Mouse (Mus musculus): Measurements from ENCODE around the gene C1galt1. TPM values are rescaled to one million over a fixed set of nuclear protein-coding genes. Genes with fewer than 3 reads are reported as not detected.
A peak's percentile ranks its signal among the peaks of the same experiment; 100 is the strongest.

The C1galt1 gene
- total and polyA plus RNA-seq, 3 experiments, result 2.7 to 49.1 (median 25.4) TPM

DNA sequence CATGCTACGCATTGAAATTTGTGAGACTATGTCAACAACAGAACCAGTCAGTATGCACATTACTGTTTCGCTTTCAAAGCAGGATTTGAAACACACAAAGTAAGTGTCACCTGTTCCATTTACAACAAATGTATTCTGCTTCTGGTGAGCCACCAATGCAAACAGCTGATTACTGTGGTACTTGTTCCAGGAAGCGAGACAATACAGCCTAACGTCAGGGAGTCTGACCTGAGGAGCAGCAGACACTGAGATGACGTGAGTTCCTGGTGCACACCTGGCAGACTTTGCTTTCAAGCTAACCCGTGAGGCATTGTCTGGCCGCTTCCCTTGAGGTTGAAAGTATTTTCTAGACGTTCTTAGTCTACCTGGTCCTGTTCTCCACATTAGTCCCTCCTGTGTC lies 13.8 kb upstream of the C1galt1 start:
- Histone ChIP-seq H3K4me1 (ENCODE audit: insufficient read depth, low read depth, low read length) (peaks cover 4% of the 10 kb centered on the region), H3K9me3 (replicated peaks) (no peaks in the 10 kb centered on the region), H3K4me3 (ENCODE audit: low read depth, low read length) (no peak overlapping the region), H3K27me3 (ENCODE audit: insufficient read depth, low read length) (peaks cover 3% of the 10 kb centered on the region; the same call in 1 of the 2 replicates), H3K36me3 (replicated peaks) (no peaks in the 10 kb centered on the region)
- DNase-seq (ENCODE audit: low spot score) (no peak), ATAC-seq (ENCODE audit: extremely low read depth, insufficient number of reproducible peaks, low FRiP score, poor library complexity, severe bottlenecking) (no peak)
- no peak for TF ChIP-seq GATA2 (IDR thresholded peaks at IDR 0.05; ENCODE audit: borderline replicate concordance, low read depth, low read length)
- no peak for TF ChIP-seq GATA1 (IDR thresholded peaks at IDR 0.05; ENCODE audit: borderline replicate concordance, low read length)
- no peak for TF ChIP-seq CTCF (IDR thresholded peaks at IDR 0.05; ENCODE audit: low read depth, low read length)
- no peak for TF ChIP-seq POLR2AphosphoS5 (IDR thresholded peaks at IDR 0.05; ENCODE audit: insufficient replicate concordance, low read depth, low read length)
- TF ChIP-seq TAL1 (conservative IDR thresholded peaks at IDR 0.05; ENCODE audit: low read depth, low read length), result no peak

GRCm38 (mm10) chr6:7832564-7833175 lies 12.0 kb upstream of the C1galt1 start:
- Histone ChIP-seq H3K27me3 (ENCODE audit: insufficient read depth, low read length) (peaks cover 3% of the 10 kb centered on the region; the same call in 1 of the 2 replicates), H3K9me3 (replicated peaks) (no peaks in the 10 kb centered on the region), H3K4me1 (ENCODE audit: insufficient read depth, low read depth, low read length) (peaks cover 4% of the 10 kb centered on the region), H3K36me3 (replicated peaks) (no peaks in the 10 kb centered on the region), H3K4me3 (ENCODE audit: low read depth, low read length) (no peak overlapping the region)
- no peak for TF ChIP-seq CTCF (IDR thresholded peaks at IDR 0.05; ENCODE audit: low read depth, low read length)
- no peak for TF ChIP-seq POLR2AphosphoS5 (IDR thresholded peaks at IDR 0.05; ENCODE audit: insufficient replicate concordance, low read depth, low read length)
- TF ChIP-seq GATA1 (IDR thresholded peaks at IDR 0.05; ENCODE audit: borderline replicate concordance, low read length), result no peak
- TF ChIP-seq GATA2 (IDR thresholded peaks at IDR 0.05; ENCODE audit: borderline replicate concordance, low read depth, low read length), result no peak
- no peak for TF ChIP-seq TAL1 (conservative IDR thresholded peaks at IDR 0.05; ENCODE audit: low read depth, low read length)
- ATAC-seq (ENCODE audit: extremely low read depth, insufficient number of reproducible peaks, low FRiP score, poor library complexity, severe bottlenecking), result no peak
- DNase-seq (ENCODE audit: low spot score), result no peak

DNA sequence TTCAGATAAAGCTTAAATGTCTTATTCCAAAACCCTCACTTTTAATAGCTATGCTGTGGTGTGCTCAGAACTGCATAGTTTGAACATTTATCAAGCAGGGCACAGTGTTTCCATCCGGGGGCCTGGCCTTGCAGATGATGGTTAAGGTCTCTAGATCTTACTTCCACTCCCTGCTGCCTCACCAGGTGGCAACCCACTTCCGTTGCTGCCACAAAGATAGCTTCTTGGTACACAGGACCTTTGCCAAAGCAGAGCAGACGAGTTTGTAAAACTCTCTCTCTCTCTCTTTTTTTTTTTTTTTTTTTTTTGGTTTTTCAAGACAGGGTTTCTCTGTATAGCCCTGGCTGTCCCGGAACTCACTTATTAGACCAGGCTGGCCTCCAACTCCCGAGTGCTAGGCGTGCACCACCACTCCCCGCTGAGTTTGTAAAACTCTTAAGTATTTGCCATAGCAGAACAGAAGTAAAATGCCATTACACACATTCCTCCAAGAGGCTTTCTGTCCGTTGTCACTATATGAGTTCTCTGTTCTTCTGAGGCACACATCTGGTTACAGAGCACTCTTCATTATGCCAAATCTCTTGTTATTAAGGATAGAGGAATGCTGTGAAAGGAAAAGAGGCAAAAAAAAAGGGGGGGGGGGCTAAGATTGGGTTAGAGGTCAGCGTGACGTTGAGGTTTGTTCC lies 773 bp upstream of the C1galt1 start:
- peak overlapping the region; percentile 84; the same call in 1 of the 2 replicates for H3K4me3 ChIP-seq (ENCODE audit: low read depth, low read length)
- no peak for ATAC-seq (ENCODE audit: extremely low read depth, insufficient number of reproducible peaks, low FRiP score, poor library complexity, severe bottlenecking)
- H3K36me3 ChIP-seq (replicated peaks), result peaks cover 15% of the 10 kb centered on the region
- DNase-seq (ENCODE audit: low spot score), result no peak
- no peaks in the 10 kb centered on the region for H3K27me3 ChIP-seq (ENCODE audit: insufficient read depth, low read length)
- TF ChIP-seq POLR2AphosphoS5 (IDR thresholded peaks at IDR 0.05; ENCODE audit: insufficient replicate concordance, low read depth, low read length) (no peak), GATA1 (IDR thresholded peaks at IDR 0.05; ENCODE audit: borderline replicate concordance, low read length) (no peak), TAL1 (conservative IDR thresholded peaks at IDR 0.05; ENCODE audit: low read depth, low read length) (no peak), GATA2 (IDR thresholded peaks at IDR 0.05; ENCODE audit: borderline replicate concordance, low read depth, low read length) (no peak), CTCF (IDR thresholded peaks at IDR 0.05; ENCODE audit: low read depth, low read length) (no peak)
- no peaks in the 10 kb centered on the region for H3K9me3 ChIP-seq (replicated peaks)
- H3K4me1 ChIP-seq (ENCODE audit: insufficient read depth, low read depth, low read length), result peaks cover 25% of the 10 kb centered on the region

DNA sequence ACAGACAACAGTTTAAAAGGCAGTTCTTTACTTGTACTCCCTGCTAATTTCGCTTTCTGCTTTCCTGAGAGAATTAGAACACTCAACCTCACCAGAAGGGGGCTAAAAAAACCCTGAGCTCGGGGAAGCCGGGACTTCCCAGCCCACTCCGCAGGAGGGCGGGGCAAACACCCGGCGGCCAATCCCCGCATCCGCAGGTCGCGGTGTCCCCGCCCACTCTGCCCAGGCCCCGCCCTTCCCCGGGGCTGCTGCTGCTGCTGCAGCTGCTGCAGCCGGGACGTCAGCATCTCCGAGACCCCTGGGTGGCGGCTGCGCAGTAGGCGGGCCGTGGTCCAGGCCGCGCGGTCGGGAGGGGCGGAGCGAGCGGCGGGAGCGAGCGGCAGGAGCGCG lies 235 bp upstream of the C1galt1 start:
- H3K27me3 ChIP-seq (ENCODE audit: insufficient read depth, low read length), result no peaks in the 10 kb centered on the region
- peaks cover 15% of the 10 kb centered on the region for H3K36me3 ChIP-seq (replicated peaks)
- peak; percentile 83 for ATAC-seq (ENCODE audit: extremely low read depth, insufficient number of reproducible peaks, low FRiP score, poor library complexity, severe bottlenecking)
- no peaks in the 10 kb centered on the region for H3K9me3 ChIP-seq (replicated peaks)
- TF ChIP-seq POLR2AphosphoS5 (IDR thresholded peaks at IDR 0.05; ENCODE audit: insufficient replicate concordance, low read depth, low read length), result no peak
- TF ChIP-seq CTCF (IDR thresholded peaks at IDR 0.05; ENCODE audit: low read depth, low read length), result no peak
- no peak for TF ChIP-seq TAL1 (conservative IDR thresholded peaks at IDR 0.05; ENCODE audit: low read depth, low read length)
- TF ChIP-seq GATA2 (IDR thresholded peaks at IDR 0.05; ENCODE audit: borderline replicate concordance, low read depth, low read length), result no peak
- H3K4me1 ChIP-seq (ENCODE audit: insufficient read depth, low read depth, low read length), result peaks cover 27% of the 10 kb centered on the region
- H3K4me3 ChIP-seq (ENCODE audit: low read depth, low read length), result peak overlapping the region; percentile 84
- DNase-seq (ENCODE audit: low spot score), result peak; percentile 97

DNA sequence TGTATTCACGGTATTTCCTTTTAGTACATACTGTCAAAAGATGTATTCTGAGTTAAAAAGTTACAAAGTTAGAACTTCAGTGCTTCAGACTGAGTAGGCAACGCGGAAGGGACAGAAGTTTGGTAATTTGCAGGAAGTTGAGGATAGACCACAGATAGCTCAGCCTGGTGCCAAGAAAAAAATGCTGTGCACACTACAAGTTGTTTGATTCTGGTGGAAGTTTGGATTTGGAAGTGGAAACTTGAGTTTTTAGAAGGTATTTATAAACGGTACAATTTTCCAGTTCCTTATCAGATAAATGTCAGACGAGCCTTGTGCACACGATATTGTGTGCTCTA lies 1.0 kb downstream of the C1galt1 start:
- Histone ChIP-seq H3K9me3 (replicated peaks) (no peaks in the 10 kb centered on the region), H3K36me3 (replicated peaks) (peaks cover 20% of the 10 kb centered on the region), H3K4me1 (ENCODE audit: insufficient read depth, low read depth, low read length) (peaks cover 36% of the 10 kb centered on the region), H3K4me3 (ENCODE audit: low read depth, low read length) (peak overlapping the region; percentile 84), H3K27me3 (ENCODE audit: insufficient read depth, low read length) (no peaks in the 10 kb centered on the region)
- DNase-seq (ENCODE audit: low spot score) (no peak), ATAC-seq (ENCODE audit: extremely low read depth, insufficient number of reproducible peaks, low FRiP score, poor library complexity, severe bottlenecking) (no peak)
- TF ChIP-seq POLR2AphosphoS5 (IDR thresholded peaks at IDR 0.05; ENCODE audit: insufficient replicate concordance, low read depth, low read length) (no peak), CTCF (IDR thresholded peaks at IDR 0.05; ENCODE audit: low read depth, low read length) (no peak), GATA1 (IDR thresholded peaks at IDR 0.05; ENCODE audit: borderline replicate concordance, low read length) (no peak), TAL1 (conservative IDR thresholded peaks at IDR 0.05; ENCODE audit: low read depth, low read length) (no peak), GATA2 (IDR thresholded peaks at IDR 0.05; ENCODE audit: borderline replicate concordance, low read depth, low read length) (no peak)

DNA sequence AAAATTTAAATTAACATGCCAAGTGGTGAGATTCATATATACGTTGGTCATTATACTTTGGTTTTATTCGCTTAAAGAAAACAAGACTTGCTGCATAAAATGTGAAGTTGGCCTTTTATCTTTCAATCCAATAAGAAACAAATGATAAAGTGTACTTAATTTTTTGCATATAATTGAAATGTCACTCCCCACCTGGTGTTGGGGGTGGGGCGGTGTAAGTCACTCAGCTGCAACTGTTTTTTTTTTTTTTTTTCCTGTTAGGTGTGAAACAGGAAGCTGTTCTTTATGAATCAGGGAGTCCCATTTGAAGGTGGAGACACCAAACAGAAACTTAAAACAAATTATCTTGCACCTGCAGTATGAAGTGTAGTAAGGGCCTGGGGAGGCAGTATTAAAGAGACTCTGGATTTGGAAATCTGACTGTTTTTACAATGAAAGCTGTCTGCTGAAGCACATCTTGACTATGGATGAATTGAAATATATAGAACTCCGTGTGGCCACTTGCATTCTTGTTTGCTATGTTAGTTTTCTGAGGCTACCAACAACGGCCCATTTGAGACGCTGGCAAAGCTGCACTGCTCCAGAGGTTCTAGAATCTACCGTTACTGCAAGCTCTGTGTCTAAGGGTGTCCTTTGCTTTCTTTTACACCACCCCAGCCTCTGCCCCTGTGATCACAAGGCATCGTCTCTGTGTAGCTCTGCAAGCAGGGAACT lies 2.2 kb downstream of the C1galt1 start:
- Histone ChIP-seq H3K36me3 (replicated peaks) (peaks cover 26% of the 10 kb centered on the region), H3K4me3 (ENCODE audit: low read depth, low read length) (peak overlapping the region; percentile 40; the same call in 1 of the 2 replicates), H3K27me3 (ENCODE audit: insufficient read depth, low read length) (no peaks in the 10 kb centered on the region), H3K4me1 (ENCODE audit: insufficient read depth, low read depth, low read length) (peaks cover 41% of the 10 kb centered on the region), H3K9me3 (replicated peaks) (no peaks in the 10 kb centered on the region)
- no peak for DNase-seq (ENCODE audit: low spot score)
- ATAC-seq (ENCODE audit: extremely low read depth, insufficient number of reproducible peaks, low FRiP score, poor library complexity, severe bottlenecking), result no peak
- no peak for TF ChIP-seq TAL1 (conservative IDR thresholded peaks at IDR 0.05; ENCODE audit: low read depth, low read length)
- no peak for TF ChIP-seq POLR2AphosphoS5 (IDR thresholded peaks at IDR 0.05; ENCODE audit: insufficient replicate concordance, low read depth, low read length)
- TF ChIP-seq GATA1 (IDR thresholded peaks at IDR 0.05; ENCODE audit: borderline replicate concordance, low read length), result no peak
- no peak for TF ChIP-seq GATA2 (IDR thresholded peaks at IDR 0.05; ENCODE audit: borderline replicate concordance, low read depth, low read length)
- no peak for TF ChIP-seq CTCF (IDR thresholded peaks at IDR 0.05; ENCODE audit: low read depth, low read length)
